Mouse (Mus musculus): ENCODE data around the gene 5730480H06Rik.

Gene 5730480H06Rik

DNA sequence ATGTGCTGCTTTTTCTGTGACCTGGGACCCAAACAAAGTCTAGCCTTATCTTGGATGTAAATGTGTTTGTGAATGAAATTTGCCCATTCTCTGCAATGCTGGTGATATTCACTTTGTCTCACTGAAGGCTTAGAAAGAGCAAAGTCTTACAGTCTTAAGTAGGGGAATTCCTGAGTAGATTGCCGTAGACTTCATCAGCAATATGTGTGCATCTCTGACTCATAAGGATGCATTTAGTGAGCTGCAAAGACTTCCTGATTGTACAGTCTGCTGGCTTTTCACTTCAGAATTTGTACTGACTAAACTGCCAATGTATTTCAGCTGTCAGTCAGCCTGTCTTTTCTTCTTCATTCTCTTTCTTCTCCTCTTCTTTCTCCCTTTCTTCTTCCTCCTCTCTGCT, 94.2 kb downstream of the 5730480H06Rik start:
- in situ Hi-C loops (cut with MboI, MseI), result loop anchor here (10.0 kb wide), 1 partner anchor 1357 kb away; no protein-coding TSS in a partner anchor

- in situ Hi-C loops (cut with MboI, MseI), result no loop called here
Observed at GRCm38 (mm10) chr5:48430459-48430858, 102.7 kb downstream of the 5730480H06Rik start.

DNA sequence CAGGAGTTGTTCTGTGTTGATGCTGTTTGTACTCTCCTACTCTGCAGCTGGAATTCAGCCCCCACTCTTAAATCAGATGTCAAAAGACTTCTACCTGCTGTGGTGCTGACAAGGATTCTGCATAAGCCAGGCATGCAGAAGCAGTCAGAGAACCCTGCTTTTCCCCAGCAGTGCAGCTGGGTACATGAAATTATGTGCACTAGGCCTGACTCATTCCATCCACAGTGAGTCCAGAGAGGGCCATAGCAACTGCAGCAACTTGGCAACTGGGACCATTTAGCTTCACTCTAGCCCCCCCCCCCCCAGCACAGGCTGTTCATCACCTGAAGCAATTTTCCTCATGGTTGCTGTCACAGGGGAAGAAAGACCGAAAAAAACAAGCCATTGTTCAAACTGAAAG, 121.1 kb downstream of the 5730480H06Rik start:
- in situ Hi-C loops (cut with MboI, MseI), result no loop called here

- in situ Hi-C loops (cut with MboI, MseI), result no loop called here
Observed at GRCm38 (mm10) chr5:48460221-48460620, 132.5 kb downstream of the 5730480H06Rik start.

Measured in T-helper 2 cell (primary cell).